Comparison of ENCODE assay signal across 12 mouse cellular contexts in genomic region chr11:68261162-68261892, GRCm38 (mm10).
DNase-seq lines count a peak whose midpoint lies in the region; ATAC-seq and TF ChIP-seq lines count a peak whose summit lies in the region.
"Had no signal": no experiment of that assay in that cellular context is flagged by ENCODE, and none has a peak within 500 bp of the region (broad histone marks: within the 10 kb centered on the region; RNA-seq: fewer than 3 reads in every experiment).

No protein-coding gene starts in this region.

- no peak overlapping the region for H3K4me3 ChIP-seq in embryonic facial prominence, embryonic 11.5 days (ENCODE audit: low read depth, low read length)
- H3K4me3 ChIP-seq in embryonic facial prominence, embryonic 10.5 days: no peak overlapping the region
- H3K4me3 ChIP-seq in hindbrain, postnatal 0 days (ENCODE audit: low read length): no peak overlapping the region
- H3K4me3 ChIP-seq in hindbrain, embryonic 16.5 days (ENCODE audit: low read length): no peak overlapping the region
- H3K4me3 ChIP-seq: stomach, embryonic 15.5 days had no signal

- H3K9ac ChIP-seq in embryonic facial prominence, embryonic 11.5 days (replicated peaks; ENCODE audit: low read length): no peak overlapping the region
- no peak overlapping the region for H3K9ac ChIP-seq in hindbrain, postnatal 0 days (replicated peaks; ENCODE audit: low read length)
- H3K9ac ChIP-seq in hindbrain, embryonic 16.5 days (ENCODE audit: low read depth, low read length): no peak overlapping the region
- H3K9ac ChIP-seq: stomach, embryonic 15.5 days had no signal

- ATAC-seq in embryonic facial prominence, embryonic 11.5 days (replicated peaks; ENCODE audit: insufficient number of reproducible peaks, low FRiP score, low TSS enrichment, low read depth): 0 out of 2 replicates have a peak, but pooled peaks have one; percentile 29
- no peak for ATAC-seq in hindbrain, postnatal 0 days
- no peak for ATAC-seq in hindbrain, embryonic 16.5 days
- ATAC-seq: inflammation-experienced regulatory T-cells, adult 6 months had no signal

- no peaks in the 10 kb centered on the region for H3K9me3 ChIP-seq in embryonic facial prominence, embryonic 11.5 days (replicated peaks; ENCODE audit: control insufficient read depth, low read length)
- H3K9me3 ChIP-seq in embryonic facial prominence, embryonic 10.5 days: no peaks in the 10 kb centered on the region
- H3K9me3 ChIP-seq in hindbrain, postnatal 0 days (ENCODE audit: low read length): no peaks in the 10 kb centered on the region
- no peaks in the 10 kb centered on the region for H3K9me3 ChIP-seq in hindbrain, embryonic 16.5 days (ENCODE audit: control insufficient read depth, low read length)
- H3K9me3 ChIP-seq: stomach, embryonic 15.5 days had no signal

- no peaks in the 10 kb centered on the region for H3K27me3 ChIP-seq in embryonic facial prominence, embryonic 11.5 days (ENCODE audit: control insufficient read depth, insufficient read depth, low read length)
- H3K27me3 ChIP-seq in embryonic facial prominence, embryonic 10.5 days (replicated peaks; ENCODE audit: low read depth, poor library complexity, severe bottlenecking): peaks cover 23% of the 10 kb centered on the region
- no peaks in the 10 kb centered on the region for H3K27me3 ChIP-seq in hindbrain, postnatal 0 days (ENCODE audit: insufficient read depth, low read length)
- H3K27me3 ChIP-seq in hindbrain, embryonic 16.5 days (replicated peaks; ENCODE audit: control insufficient read depth, insufficient read depth, low read length): no peaks in the 10 kb centered on the region
- H3K27me3 ChIP-seq: stomach, embryonic 15.5 days had no signal

- 0 out of 2 replicates have a peak, but pooled peaks have one; percentile 5 for TF ChIP-seq CTCF in hindbrain, postnatal 0 days (IDR thresholded peaks at IDR 0.05; ENCODE audit: low read depth)

- WGBS in embryonic facial prominence, embryonic 11.5 days: 66% methylated on average over 10 of the region's 10 CpGs
- WGBS in embryonic facial prominence, embryonic 10.5 days: 78% methylated on average over 10 of the region's 10 CpGs
- 74% methylated on average over 10 of the region's 10 CpGs for WGBS in hindbrain, postnatal 0 days
- 82% methylated on average over 10 of the region's 10 CpGs for WGBS in hindbrain, embryonic 16.5 days

- no peaks in the 10 kb centered on the region for H3K4me1 ChIP-seq in embryonic facial prominence, embryonic 11.5 days (ENCODE audit: control insufficient read depth, insufficient read depth, low read length)
- peaks cover 9% of the 10 kb centered on the region for H3K4me1 ChIP-seq in embryonic facial prominence, embryonic 10.5 days
- H3K4me1 ChIP-seq in hindbrain, postnatal 0 days (ENCODE audit: insufficient read depth, low read length): no peaks in the 10 kb centered on the region
- no peaks in the 10 kb centered on the region; the same call in 1 of the 2 replicates for H3K4me1 ChIP-seq in hindbrain, embryonic 16.5 days (ENCODE audit: control insufficient read depth, insufficient read depth, low read depth, low read length)

- H3K36me3 ChIP-seq in embryonic facial prominence, embryonic 11.5 days (replicated peaks; ENCODE audit: control insufficient read depth, insufficient read depth, low read depth, low read length): no peaks in the 10 kb centered on the region
- H3K36me3 ChIP-seq in embryonic facial prominence, embryonic 10.5 days (replicated peaks): peaks cover 23% of the 10 kb centered on the region
- H3K36me3 ChIP-seq in hindbrain, postnatal 0 days (ENCODE audit: insufficient read depth, low read length): no peaks in the 10 kb centered on the region
- no peaks in the 10 kb centered on the region for H3K36me3 ChIP-seq in hindbrain, embryonic 16.5 days (ENCODE audit: control insufficient read depth, insufficient read depth, low read length)
- H3K36me3 ChIP-seq: stomach, embryonic 15.5 days had no signal

- H3K4me2 ChIP-seq in embryonic facial prominence, embryonic 11.5 days (ENCODE audit: low read depth, low read length): no peak overlapping the region
- no peak overlapping the region for H3K4me2 ChIP-seq in hindbrain, postnatal 0 days (ENCODE audit: low read depth, low read length)
- H3K4me2 ChIP-seq in hindbrain, embryonic 16.5 days (ENCODE audit: low read length): no peak overlapping the region
- H3K4me2 ChIP-seq: midbrain, embryonic 11.5 days; stomach, embryonic 15.5 days had no signal

- no peak overlapping the region for H3K27ac ChIP-seq in embryonic facial prominence, embryonic 11.5 days (replicated peaks; ENCODE audit: low read depth, low read length)
- no peak overlapping the region for H3K27ac ChIP-seq in embryonic facial prominence, embryonic 10.5 days (replicated peaks)
- H3K27ac ChIP-seq in hindbrain, postnatal 0 days: no peak overlapping the region
- no peak overlapping the region for H3K27ac ChIP-seq in hindbrain, embryonic 16.5 days (ENCODE audit: low read depth, low read length)
- H3K27ac ChIP-seq: stomach, embryonic 15.5 days had no signal

- no peak for DNase-seq in embryonic facial prominence, embryonic 11.5 days (ENCODE audit: low spot score)
- DNase-seq in embryonic facial prominence, embryonic 10.5 days (ENCODE audit: low spot score): no peak
- DNase-seq in hindbrain, postnatal 0 days (ENCODE audit: low spot score): no peak
- DNase-seq in thymus, postnatal 0 days (ENCODE audit: low spot score): peak; percentile 40
- DNase-seq in thymus, adult 18-20 months: no peak
- DNase-seq in urinary bladder, postnatal 10 days (ENCODE audit: low spot score): no peak
- no peak for DNase-seq in adrenal gland, adult 8-10 months
- DNase-seq: cerebellum, adult 11-12 months had no signal
